Mouse (Mus musculus): ENCODE results near the gene Gpr173.

DNA sequence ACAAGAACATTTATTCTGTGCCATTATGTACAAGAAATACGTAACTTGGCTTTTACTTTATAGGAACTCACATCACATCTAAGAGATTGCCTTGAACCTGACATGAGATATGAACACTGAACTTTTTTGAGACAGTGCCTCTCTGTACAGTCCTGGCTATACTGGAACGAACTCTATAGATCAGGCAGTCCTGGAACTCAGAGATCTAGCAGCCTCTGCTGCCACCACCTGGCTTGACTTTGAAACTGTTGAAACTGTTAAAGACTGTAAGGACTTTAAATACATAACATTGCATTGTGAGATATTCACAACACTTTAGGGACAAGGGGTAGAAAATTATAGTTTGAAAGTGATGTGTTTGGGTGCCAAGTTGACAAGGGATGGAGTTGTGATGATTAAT is 60.6 kb downstream of the Gpr173 start:
- TF ChIP-seq GATA1 (IDR thresholded peaks at IDR 0.05; ENCODE audit: borderline replicate concordance, low read length) (no peak), FLI1 (IDR thresholded peaks at IDR 0.05; ENCODE audit: low read length) (no peak)

Data from megakaryocyte, embryonic 14.5 days (primary cell).